Mouse (Mus musculus) lung, embryonic 16.5 days (tissue): ENCODE results near the gene Mtap. TPM values are rescaled to one million over a fixed set of nuclear protein-coding genes. Genes with fewer than 3 reads are reported as not detected.
A peak's percentile ranks its signal among the peaks of the same experiment; 100 is the strongest.

Experiments used
- ATAC-seq: fragments of 200-750 bp; cut with Nextera tagmentation; 2 replicates; pipeline ENCODE4 v1.8.0; 2017; ENCODE audit warnings: low read depth, mild to moderate bottlenecking, moderate library complexity
- H3K27ac ChIP-seq: fragments of 300-500 bp; sonication (generic); 2 replicates; pipeline ENCODE4 v1.5.1; 2014; ENCODE audit warnings: mild to moderate bottlenecking, control low read depth, low read length
- H3K27me3 ChIP-seq: fragments of 300-500 bp; sonication (generic); 2 replicates; pipeline ENCODE4 v1.6.1; 2014; ENCODE audit warnings: low read depth, low read length, mixed read lengths; ENCODE audit not compliant: control insufficient read depth, insufficient read depth
- H3K36me3 ChIP-seq: fragments of 300-500 bp; sonication (generic); 2 replicates; pipeline ENCODE4 v1.6.1; 2014; ENCODE audit warnings: low read length; ENCODE audit not compliant: control insufficient read depth, insufficient read depth
- H3K4me1 ChIP-seq: fragments of 300-500 bp; sonication (generic); replicated peaks from 2 replicates; pipeline ENCODE4 v1.6.1; 2014; ENCODE audit warnings: low read length, mixed read lengths; ENCODE audit not compliant: control insufficient read depth, insufficient read depth
- H3K4me2 ChIP-seq: fragments of 300-500 bp; sonication (generic); 2 replicates; pipeline ENCODE4 v1.6.1; 2014; ENCODE audit warnings: low read depth, low read length, control low read depth
- H3K4me3 ChIP-seq: fragments of 300-500 bp; sonication (generic); 2 replicates; pipeline ENCODE4 v1.5.1; 2014; ENCODE audit warnings: mild to moderate bottlenecking, low read length, control low read depth
- H3K9ac ChIP-seq: fragments of 300-500 bp; sonication (generic); 2 replicates; pipeline ENCODE4 v1.6.1; 2014; ENCODE audit warnings: low read length, control low read depth
- H3K9me3 ChIP-seq: fragments of 300-500 bp; sonication (generic); 2 replicates; pipeline ENCODE4 v1.6.1; 2016; ENCODE audit warnings: low read length; ENCODE audit not compliant: control insufficient read depth
- WGBS: fragments of 180-500 bp; shearing (Covaris S2); extraction: QIAGEN DNeasy Blood & Tissue Kit; methylation state at CpG from one replicate; pipeline ENCODE4 v1.1.7; 2014; 5-methylcytosine and 5-hydroxymethylcytosine counted together
- polyA plus RNA-seq: library from polyadenylated mRNA; unstranded; fragments of >200 nt; fragmentation: Nextera tagmentation; extraction: Ambion mirVana; gene quantifications from 2 replicates; pipeline ENCODE4 v1.2.1, GENCODE M21; 2015

Gene Mtap
- polyA plus RNA-seq, 1 experiment from 2014 or later = 48.5 TPM

- no peaks in the 10 kb centered on the region for H3K36me3 ChIP-seq
- WGBS = 48% methylated on average over 5 of the region's 5 CpGs
- no peak overlapping the region for H3K4me3 ChIP-seq
- H3K27ac ChIP-seq = no peak overlapping the region
- H3K9ac ChIP-seq = no peak overlapping the region
- H3K4me1 ChIP-seq = peaks cover 5% of the 10 kb centered on the region; the same call in 1 of the 2 replicates
- peak overlapping the region; percentile 27; the same call in 1 of the 2 replicates for H3K4me2 ChIP-seq
- peak; percentile 21; the same call in 1 of the 2 replicates for ATAC-seq
- no peaks in the 10 kb centered on the region for H3K9me3 ChIP-seq
- H3K27me3 ChIP-seq = no peaks in the 10 kb centered on the region
Measured at GRCm38 (mm10) chr4:89128937-89129277, 8.0 kb upstream of the Mtap start.

GRCm38 (mm10) chr4:89129311-89129913 is 7.5 kb upstream of the Mtap start:
- Histone ChIP-seq H3K9ac (no peak overlapping the region), H3K27me3 (no peaks in the 10 kb centered on the region), H3K4me2 (peak overlapping the region; percentile 27; the same call in 1 of the 2 replicates), H3K9me3 (no peaks in the 10 kb centered on the region), H3K27ac (no peak overlapping the region), H3K4me3 (no peak overlapping the region), H3K4me1 (peaks cover 5% of the 10 kb centered on the region; the same call in 1 of the 2 replicates), H3K36me3 (no peaks in the 10 kb centered on the region)
- ATAC-seq = peak; percentile 53; the same call in 1 of the 2 replicates
- 2% methylated on average over 5 of the region's 5 CpGs for WGBS

- no peak overlapping the region for H3K9ac ChIP-seq
- H3K4me1 ChIP-seq = peaks cover 7% of the 10 kb centered on the region
- H3K27ac ChIP-seq = no peak overlapping the region
- no peak overlapping the region for H3K4me3 ChIP-seq
- H3K4me2 ChIP-seq = no peak overlapping the region
- no peaks in the 10 kb centered on the region for H3K9me3 ChIP-seq
- 76% methylated on average over 3 of the region's 3 CpGs for WGBS
- no peak for ATAC-seq
- H3K36me3 ChIP-seq = no peaks in the 10 kb centered on the region
- H3K27me3 ChIP-seq = no peaks in the 10 kb centered on the region
Measured at GRCm38 (mm10) chr4:89131795-89132194, 5.1 kb upstream of the Mtap start.

GRCm38 (mm10) chr4:89136356-89136755 is 566 bp upstream of the Mtap start:
- Histone ChIP-seq H3K9ac (no peak overlapping the region; the same call in 1 of the 2 replicates), H3K27me3 (no peaks in the 10 kb centered on the region), H3K4me1 (peaks cover 18% of the 10 kb centered on the region), H3K9me3 (no peaks in the 10 kb centered on the region), H3K27ac (no peak overlapping the region), H3K4me2 (no peak overlapping the region), H3K36me3 (no peaks in the 10 kb centered on the region), H3K4me3 (no peak overlapping the region)
- ATAC-seq = no peak
- WGBS = 30% methylated on average over 3 of the region's 3 CpGs

- peaks cover 18% of the 10 kb centered on the region for H3K4me1 ChIP-seq
- 0% methylated on average over 26 of the region's 36 CpGs for WGBS
Measured at GRCm38 (mm10) chr4:89137542-89138360, 829 bp downstream of the Mtap start.

GRCm38 (mm10) chr4:89138361-89138651 is 1.4 kb downstream of the Mtap start:
- Histone ChIP-seq H3K36me3 (no peaks in the 10 kb centered on the region), H3K4me2 (peak overlapping the region; percentile 91), H3K27me3 (no peaks in the 10 kb centered on the region), H3K9ac (peak overlapping the region; percentile 78), H3K4me1 (peaks cover 18% of the 10 kb centered on the region), H3K4me3 (peak overlapping the region; percentile 74), H3K9me3 (no peaks in the 10 kb centered on the region), H3K27ac (peak overlapping the region; percentile 10; the same call in 1 of the 2 replicates)
- 7% methylated on average over 4 of the region's 4 CpGs for WGBS
- no peak for ATAC-seq

More at GRCm38 (mm10) chr4:89137542-89138360, 829 bp downstream of the Mtap start:
- ATAC-seq = peak; percentile 72
- Histone ChIP-seq H3K27me3 (no peaks in the 10 kb centered on the region), H3K9me3 (no peaks in the 10 kb centered on the region), H3K4me3 (peak overlapping the region; percentile 74), H3K27ac (peak overlapping the region; percentile 85), H3K9ac (peak overlapping the region; percentile 78), H3K4me2 (peak overlapping the region; percentile 91), H3K36me3 (no peaks in the 10 kb centered on the region)

GRCm38 (mm10) chr4:89140832-89141231 is 3.9 kb downstream of the Mtap start:
- Histone ChIP-seq H3K4me1 (peaks cover 18% of the 10 kb centered on the region), H3K36me3 (no peaks in the 10 kb centered on the region), H3K9ac (no peak overlapping the region), H3K27ac (no peak overlapping the region), H3K4me3 (no peak overlapping the region), H3K9me3 (no peaks in the 10 kb centered on the region), H3K4me2 (no peak overlapping the region), H3K27me3 (no peaks in the 10 kb centered on the region)
- ATAC-seq = no peak
- WGBS = 64% methylated on average over 5 of the region's 5 CpGs

GRCm38 (mm10) chr4:89145409-89145808 is 8.5 kb downstream of the Mtap start:
- 37% methylated on average over 6 of the region's 6 CpGs for WGBS
- ATAC-seq = peak; percentile 67; the same call in 1 of the 2 replicates
- no peaks in the 10 kb centered on the region for H3K9me3 ChIP-seq

GRCm38 (mm10) chr4:89146291-89146690 is 9.4 kb downstream of the Mtap start:
- no peak for ATAC-seq
- H3K4me1 ChIP-seq = no peaks in the 10 kb centered on the region
- no peak overlapping the region for H3K27ac ChIP-seq
- no peak overlapping the region for H3K4me3 ChIP-seq
- no peaks in the 10 kb centered on the region for H3K27me3 ChIP-seq
- no peak overlapping the region for H3K9ac ChIP-seq
- 52% methylated on average over 3 of the region's 3 CpGs for WGBS
- H3K36me3 ChIP-seq = peaks cover 11% of the 10 kb centered on the region
- H3K4me2 ChIP-seq = no peak overlapping the region
- H3K9me3 ChIP-seq = no peaks in the 10 kb centered on the region

More at GRCm38 (mm10) chr4:89145409-89145808, 8.5 kb downstream of the Mtap start:
- H3K4me1 ChIP-seq = no peaks in the 10 kb centered on the region; the same call in 1 of the 2 replicates
- no peaks in the 10 kb centered on the region for H3K27me3 ChIP-seq
- no peak overlapping the region for H3K4me3 ChIP-seq
- no peak overlapping the region for H3K27ac ChIP-seq
- H3K4me2 ChIP-seq = no peak overlapping the region
- no peak overlapping the region for H3K9ac ChIP-seq
- H3K36me3 ChIP-seq = peaks cover 11% of the 10 kb centered on the region
